Mouse (Mus musculus): ENCODE results near the gene Chit1. TPM values are rescaled to one million over a fixed set of nuclear protein-coding genes. Genes with fewer than 3 reads are reported as not detected.

Chit1 gene
- polyA plus RNA-seq, 1 experiment from 2014 or later = not detected

DNA sequence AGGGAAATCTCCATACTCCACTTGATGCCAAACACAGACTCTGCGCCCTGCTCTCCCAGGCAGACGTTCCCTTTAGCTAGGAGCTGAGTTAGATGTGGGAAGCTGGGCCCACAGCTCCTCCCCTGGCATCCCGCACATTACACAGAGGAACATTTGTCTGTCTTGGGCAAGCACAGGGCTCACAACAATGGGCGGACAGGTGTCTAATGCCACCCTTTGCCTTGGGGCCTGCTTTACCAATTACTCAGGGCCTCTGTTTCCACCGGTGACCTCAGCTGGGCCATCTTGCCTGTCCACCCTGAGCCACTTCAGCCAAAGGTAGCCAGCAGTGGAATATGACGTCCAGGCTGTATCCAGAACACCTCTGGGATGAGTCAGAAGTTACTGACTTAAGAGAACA, 50.4 kb downstream of the Chit1 start:
- Histone ChIP-seq H3K36me3 (ENCODE audit: inconsistent target) (no peaks in the 10 kb centered on the region), H3K4me3 (ENCODE audit: inconsistent target) (no peak overlapping the region), H3K79me2 (ENCODE audit: inconsistent target) (no peaks in the 10 kb centered on the region), H3K27ac (no peak overlapping the region)
- WGBS (ENCODE audit: missing documents) = 81% methylated on average over 6 of the region's 6 CpGs

- no peaks in the 10 kb centered on the region for H3K36me3 ChIP-seq (ENCODE audit: inconsistent target)
- no peaks in the 10 kb centered on the region for H3K79me2 ChIP-seq (ENCODE audit: inconsistent target)
- no peak overlapping the region for H3K27ac ChIP-seq
- no peak overlapping the region for H3K4me3 ChIP-seq (ENCODE audit: inconsistent target)
- 87% methylated on average over 6 of the region's 6 CpGs for WGBS (ENCODE audit: missing documents)
These were observed 51.6 kb downstream of the Chit1 start for GRCm38 (mm10) chr1:134162510-134163225.

- no peaks in the 10 kb centered on the region for H3K36me3 ChIP-seq (ENCODE audit: inconsistent target)
- WGBS (ENCODE audit: missing documents) = 94% methylated on average over 7 of the region's 7 CpGs
- no peak overlapping the region for H3K27ac ChIP-seq
- no peaks in the 10 kb centered on the region for H3K79me2 ChIP-seq (ENCODE audit: inconsistent target)
- no peak overlapping the region for H3K4me3 ChIP-seq (ENCODE audit: inconsistent target)
These were observed 52.4 kb downstream of the Chit1 start for GRCm38 (mm10) chr1:134163476-134163875.

- Histone ChIP-seq H3K27ac (no peak overlapping the region), H3K4me3 (ENCODE audit: inconsistent target) (no peak overlapping the region), H3K36me3 (ENCODE audit: inconsistent target) (no peaks in the 10 kb centered on the region), H3K79me2 (ENCODE audit: inconsistent target) (no peaks in the 10 kb centered on the region)
- 65% methylated on average over 4 of the region's 4 CpGs for WGBS (ENCODE audit: missing documents)
These were observed 53.4 kb downstream of the Chit1 start for GRCm38 (mm10) chr1:134164454-134164853.

DNA sequence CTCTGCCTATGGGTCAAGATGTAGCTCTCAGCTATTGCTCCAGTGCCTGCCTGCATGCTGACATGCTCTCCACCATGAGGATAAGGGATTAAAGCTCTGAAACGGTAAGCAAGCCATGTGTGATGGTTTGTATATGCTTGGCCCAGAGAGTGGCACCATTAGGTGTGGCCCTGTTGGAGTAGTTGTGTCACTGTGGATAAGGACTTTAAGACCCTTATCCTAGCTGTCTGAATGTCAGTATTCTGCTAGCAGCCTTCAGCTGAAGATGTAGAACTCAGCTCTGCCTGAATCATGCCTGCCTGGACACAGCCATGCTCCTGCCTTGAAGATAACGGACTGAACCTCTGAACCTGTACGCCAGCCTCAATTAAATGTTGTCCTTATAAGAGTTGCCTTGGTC, 55.5 kb downstream of the Chit1 start:
- WGBS (ENCODE audit: missing documents) = 93% methylated on average over 3 of the region's 3 CpGs
- Histone ChIP-seq H3K36me3 (ENCODE audit: inconsistent target) (no peaks in the 10 kb centered on the region), H3K79me2 (ENCODE audit: inconsistent target) (no peaks in the 10 kb centered on the region), H3K27ac (no peak overlapping the region), H3K4me3 (ENCODE audit: inconsistent target) (no peak overlapping the region)

DNA sequence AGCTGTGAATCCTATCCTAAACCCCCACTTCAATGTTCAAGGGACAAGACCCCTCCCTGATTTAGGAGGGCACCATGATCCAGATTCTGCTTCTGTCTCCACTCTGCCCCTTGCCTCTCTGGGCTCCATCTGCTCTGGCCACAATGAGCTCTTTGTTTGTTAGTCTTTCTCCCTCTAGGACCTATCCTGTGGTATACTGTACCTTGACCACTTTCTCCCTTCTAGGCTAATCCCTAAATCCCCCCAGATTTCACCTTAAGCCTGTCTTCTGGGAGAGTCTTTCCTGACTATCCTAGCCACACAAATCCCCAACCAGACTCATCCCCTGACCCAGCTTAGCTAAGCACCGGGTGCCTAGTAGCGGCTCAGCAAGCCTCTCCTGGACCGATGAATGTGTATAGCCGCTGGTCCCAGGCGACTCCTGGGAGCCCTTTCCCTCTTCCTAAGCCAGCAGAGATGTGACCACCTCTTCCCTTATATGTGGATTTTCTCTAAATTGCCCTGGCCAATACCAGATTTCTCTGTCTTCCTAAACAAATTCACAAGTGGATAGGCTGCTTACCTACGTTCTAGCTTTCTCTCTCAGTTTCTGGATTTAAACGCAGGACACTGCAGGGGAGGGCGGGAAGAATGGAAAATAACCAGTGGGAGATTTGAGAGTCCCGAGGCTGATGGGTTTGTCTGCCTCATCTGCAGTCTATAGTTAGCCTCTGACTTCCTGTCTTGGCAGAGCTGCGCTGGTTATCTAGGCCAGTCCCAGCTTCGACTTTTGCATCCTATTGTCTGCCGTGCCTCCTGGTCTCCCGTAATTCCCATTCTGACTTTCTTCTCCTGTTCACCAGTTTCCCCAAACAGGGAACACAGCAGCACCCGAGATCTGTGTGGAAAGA, 56.6 kb downstream of the Chit1 start:
- Histone ChIP-seq H3K36me3 (ENCODE audit: inconsistent target) (no peaks in the 10 kb centered on the region), H3K27ac (no peak overlapping the region), H3K4me3 (ENCODE audit: inconsistent target) (no peak overlapping the region), H3K79me2 (ENCODE audit: inconsistent target) (no peaks in the 10 kb centered on the region)
- 64% methylated on average over 14 of the region's 14 CpGs for WGBS (ENCODE audit: missing documents)

DNA sequence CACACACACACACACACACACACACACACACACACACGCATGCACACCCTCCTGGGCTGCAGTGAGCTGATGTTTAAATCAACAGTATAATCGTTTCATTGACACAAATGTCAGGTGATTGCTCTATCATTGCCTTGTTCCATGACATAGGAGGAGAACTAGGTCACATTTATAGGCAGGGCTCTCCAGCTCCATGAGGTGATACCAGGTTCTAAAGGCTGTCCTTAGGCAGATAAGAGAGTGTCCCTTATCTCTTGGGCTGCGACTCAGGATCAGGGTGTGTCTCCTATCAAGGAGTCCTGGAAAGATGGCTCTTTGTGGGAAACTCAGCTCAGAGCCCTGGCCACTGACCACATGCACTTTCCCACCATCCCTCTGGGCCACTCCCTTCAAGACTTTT, 57.5 kb downstream of the Chit1 start:
- Histone ChIP-seq H3K36me3 (ENCODE audit: inconsistent target) (no peaks in the 10 kb centered on the region), H3K4me3 (ENCODE audit: inconsistent target) (no peak overlapping the region), H3K79me2 (ENCODE audit: inconsistent target) (no peaks in the 10 kb centered on the region), H3K27ac (no peak overlapping the region)
- WGBS (ENCODE audit: missing documents) = 72% methylated on average over 3 of the region's 3 CpGs

DNA sequence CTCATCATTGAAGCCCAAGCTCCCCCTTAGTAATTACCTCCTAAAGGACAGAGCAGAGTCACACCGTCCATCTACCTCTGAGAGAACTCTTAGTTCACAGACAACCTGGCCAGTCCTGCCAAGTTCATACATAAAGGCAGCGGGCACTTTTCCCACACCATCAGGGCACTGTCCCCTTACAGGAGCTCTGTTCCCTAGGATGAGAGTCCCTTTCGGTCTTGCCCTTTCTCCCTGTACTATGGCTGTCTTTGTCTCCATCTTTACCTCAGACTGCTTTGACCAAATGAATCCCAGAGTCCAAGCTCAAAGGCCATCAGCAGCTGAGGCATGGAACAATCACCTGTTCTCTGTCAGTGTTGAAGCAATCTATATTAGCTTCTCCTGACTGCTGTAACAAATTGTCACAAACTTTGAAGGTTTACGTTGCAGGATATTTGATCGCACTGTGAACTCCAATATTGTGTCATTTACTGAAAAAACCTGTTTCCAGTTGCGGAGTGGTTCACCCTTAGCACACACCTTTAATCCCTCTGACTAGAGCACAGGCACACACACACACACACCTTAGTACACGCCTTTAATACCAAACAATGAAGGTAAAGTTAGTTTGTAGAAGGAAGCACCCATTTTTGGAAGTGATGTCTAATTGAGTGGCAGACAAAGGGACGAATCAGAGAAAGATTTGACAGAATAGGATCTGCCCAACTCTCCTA, 58.1 kb downstream of the Chit1 start:
- Histone ChIP-seq H3K27ac (no peak overlapping the region), H3K4me3 (ENCODE audit: inconsistent target) (no peak overlapping the region), H3K36me3 (ENCODE audit: inconsistent target) (no peaks in the 10 kb centered on the region), H3K79me2 (ENCODE audit: inconsistent target) (no peaks in the 10 kb centered on the region)
- 89% methylated on average over 8 of the region's 8 CpGs for WGBS (ENCODE audit: missing documents)

DNA sequence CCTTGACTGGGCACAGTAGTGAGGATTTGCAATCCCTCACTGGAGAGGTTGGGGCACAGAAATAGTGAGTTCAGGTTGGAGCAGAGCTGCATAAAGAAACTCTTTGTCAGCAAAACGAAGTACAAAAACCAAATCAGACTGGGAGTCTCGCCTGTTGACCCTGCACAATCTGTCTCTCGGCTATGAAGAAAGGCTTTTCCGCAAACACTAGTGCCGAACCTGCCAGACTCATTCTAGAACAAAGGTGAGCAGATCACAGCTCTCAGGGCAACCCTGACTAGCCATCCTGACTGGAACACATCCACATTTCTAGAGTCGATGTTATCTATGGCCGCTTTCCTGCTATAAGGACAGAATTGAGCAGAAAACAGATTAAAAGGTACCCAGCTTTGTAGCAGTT, 62.0 kb downstream of the Chit1 start:
- WGBS (ENCODE audit: missing documents) = 79% methylated on average over 7 of the region's 7 CpGs

GRCm38 (mm10) chr1:134177976-134178375, 66.9 kb downstream of the Chit1 start:
- Histone ChIP-seq H3K36me3 (ENCODE audit: inconsistent target) (no peaks in the 10 kb centered on the region), H3K27ac (no peak overlapping the region), H3K4me3 (ENCODE audit: inconsistent target) (no peak overlapping the region), H3K79me2 (ENCODE audit: inconsistent target) (no peaks in the 10 kb centered on the region)
- 93% methylated on average over 5 of the region's 5 CpGs for WGBS (ENCODE audit: missing documents)

More for the DNA sequence above, 62.0 kb downstream of the Chit1 start:
- Histone ChIP-seq H3K27ac (no peak overlapping the region), H3K79me2 (ENCODE audit: inconsistent target) (no peaks in the 10 kb centered on the region), H3K36me3 (ENCODE audit: inconsistent target) (no peaks in the 10 kb centered on the region), H3K4me3 (ENCODE audit: inconsistent target) (no peak overlapping the region)

DNA sequence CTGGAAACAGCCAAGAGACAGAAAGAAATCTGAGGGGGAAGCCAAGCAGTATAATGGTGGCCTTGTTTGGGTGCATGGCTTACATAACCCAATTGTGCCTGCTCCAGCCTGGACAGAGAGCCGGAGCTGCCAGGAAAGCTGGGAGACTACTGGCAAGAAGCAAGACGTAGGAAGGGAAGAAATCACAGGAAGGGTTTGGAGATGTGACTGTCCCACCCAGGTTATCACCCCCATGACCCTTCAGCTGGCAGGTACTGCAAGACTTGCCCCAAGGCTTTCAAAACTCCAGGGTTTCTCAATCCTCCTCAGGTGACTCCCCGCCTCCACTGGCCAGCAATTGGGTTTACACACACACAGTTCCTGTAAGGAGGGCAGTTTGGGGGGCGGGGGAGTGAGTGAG, 71.0 kb downstream of the Chit1 start, which contains the start of gene Chil1:
TSS of gene Chil1 (plus strand) at position 152 of the 400 bp plus-strand sequence.
- no peaks in the 10 kb centered on the region for H3K36me3 ChIP-seq (ENCODE audit: inconsistent target)
- no peak within 1 kb of the TSS for H3K4me3 ChIP-seq (ENCODE audit: inconsistent target)
- H3K79me2 ChIP-seq (ENCODE audit: inconsistent target) = no peaks in the 10 kb centered on the region
- WGBS (ENCODE audit: missing documents) = 87% methylated on average over 4 of the region's 4 CpGs
- H3K27ac ChIP-seq = no peak within 1 kb of the TSS

DNA sequence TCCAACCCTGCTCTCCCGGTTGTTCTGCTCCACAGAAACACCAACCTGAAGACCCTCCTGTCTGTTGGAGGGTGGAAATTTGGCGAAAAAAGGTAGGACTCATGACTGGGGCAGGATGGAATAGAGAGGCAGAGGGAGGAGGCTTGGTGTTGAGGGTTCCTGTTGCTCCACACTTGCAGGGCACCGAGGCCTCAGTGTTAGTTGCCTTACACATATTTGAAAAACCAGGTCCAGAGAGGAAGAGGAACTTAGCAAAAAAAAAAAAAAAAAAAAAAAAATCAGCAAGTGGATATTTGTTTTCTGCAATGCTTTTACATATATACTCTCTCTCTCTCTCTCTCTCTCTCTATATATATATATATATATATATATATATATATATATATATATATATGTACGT, 73.0 kb downstream of the Chit1 start:
- no peaks in the 10 kb centered on the region for H3K36me3 ChIP-seq (ENCODE audit: inconsistent target)
- H3K27ac ChIP-seq = no peak overlapping the region
- 46% methylated on average over 3 of the region's 4 CpGs for WGBS (ENCODE audit: missing documents)
- H3K4me3 ChIP-seq (ENCODE audit: inconsistent target) = no peak overlapping the region
- no peaks in the 10 kb centered on the region for H3K79me2 ChIP-seq (ENCODE audit: inconsistent target)

DNA sequence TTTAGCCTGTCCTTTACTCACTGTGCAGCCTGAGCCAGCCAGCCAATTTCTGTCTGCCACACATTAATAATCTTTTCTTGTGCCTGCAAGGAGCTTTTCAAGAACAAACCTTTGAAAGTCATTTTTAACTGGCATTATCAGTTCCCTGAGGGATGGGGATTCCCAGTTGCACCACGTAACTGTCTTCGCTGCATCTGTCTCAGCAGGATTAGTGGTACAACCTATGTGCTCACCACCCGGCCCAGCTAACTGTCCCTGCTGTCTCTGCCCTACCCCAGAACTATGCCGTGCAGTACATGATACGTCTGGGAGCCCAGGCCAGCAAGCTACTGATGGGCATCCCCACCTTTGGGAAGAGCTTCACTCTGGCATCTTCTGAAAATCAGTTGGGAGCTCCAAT, 77.2 kb downstream of the Chit1 start:
- 94% methylated on average over 5 of the region's 5 CpGs for WGBS (ENCODE audit: missing documents)
- H3K27ac ChIP-seq = no peak overlapping the region
- no peaks in the 10 kb centered on the region for H3K79me2 ChIP-seq (ENCODE audit: inconsistent target)
- no peaks in the 10 kb centered on the region for H3K36me3 ChIP-seq (ENCODE audit: inconsistent target)
- no peak overlapping the region for H3K4me3 ChIP-seq (ENCODE audit: inconsistent target)

DNA sequence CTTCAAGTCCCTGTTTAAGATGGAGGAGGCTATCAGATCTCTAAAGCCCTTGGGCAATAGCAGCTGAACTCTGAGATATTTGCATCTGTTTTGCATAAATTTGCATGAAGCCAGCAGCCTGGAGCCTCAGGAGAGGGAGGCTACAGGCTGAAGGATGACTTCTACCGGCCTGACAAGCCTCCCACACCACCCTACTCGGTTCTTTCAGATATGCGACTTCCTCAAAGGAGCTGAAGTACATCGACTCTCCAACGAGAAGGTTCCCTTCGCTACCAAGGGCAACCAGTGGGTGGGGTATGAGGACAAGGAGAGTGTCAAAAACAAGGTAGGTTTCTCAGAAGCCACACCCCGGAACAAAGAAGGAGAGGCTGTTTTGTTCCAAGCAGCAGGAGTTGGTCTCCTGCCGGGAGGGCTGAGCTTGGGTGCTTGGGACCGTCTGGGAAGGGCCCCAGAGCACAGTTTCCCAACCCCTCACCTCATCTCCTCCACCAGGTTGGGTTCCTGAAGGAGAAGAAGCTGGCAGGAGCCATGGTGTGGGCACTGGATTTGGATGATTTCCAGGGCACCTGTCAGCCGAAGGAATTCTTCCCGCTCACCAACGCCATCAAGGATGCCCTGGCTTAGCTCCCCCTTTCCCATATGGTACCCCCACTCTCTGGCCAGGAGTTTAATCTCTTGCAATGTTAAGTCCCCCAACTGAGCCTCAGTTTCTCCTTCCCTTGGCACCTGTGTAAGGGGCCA, 78.1 kb downstream of the Chit1 start:
- no peak overlapping the region for H3K4me3 ChIP-seq (ENCODE audit: inconsistent target)
- WGBS (ENCODE audit: missing documents) = 18% methylated on average over 12 of the region's 12 CpGs
- no peak overlapping the region for H3K27ac ChIP-seq
- H3K36me3 ChIP-seq (ENCODE audit: inconsistent target) = no peaks in the 10 kb centered on the region
- H3K79me2 ChIP-seq (ENCODE audit: inconsistent target) = no peaks in the 10 kb centered on the region

Data from macrophage (primary cell).